Mouse (Mus musculus) layer of hippocampus, postnatal 10 days (tissue): Measurements from ENCODE around the gene Pgrmc2. TPM values are rescaled to one million over a fixed set of nuclear protein-coding genes. Genes with fewer than 3 reads are reported as not detected.

ENCODE experiments used
- DNase-seq, 2 experiments: peaks; one replicate each; pipeline ENCODE4 v3.0.0; 2021; ENCODE audit warnings: low spot score in 2 of 2
- long read RNA-seq: library from polyadenylated mRNA; stranded (forward); transcript quantifications from one replicate; pipeline ENCODE4 v2.0.0, GENCODE M21; 2023
- total RNA-seq, 2 experiments: library from RNA; stranded (reverse); gene quantifications; 2 replicates each; pipeline ENCODE4 v1.2.3; 2021

Gene Pgrmc2
- total RNA-seq: 10 to 100 TPM; 47.7 to 52.7 TPM
- long read RNA-seq, transcript Pgrmc2-201 (3 exons, 3,007 nt): major isoform, 55 of 64 reads
- long read RNA-seq, partial matches to known transcripts: 0 of 64 reads
- long read RNA-seq, other reads (novel, unspliced or antisense): 9 of 64 reads

GRCm38 (mm10) chr3:41082885-41083789 is at the start of gene Pgrmc2:
Gene Pgrmc2 (minus strand): TSS chr3:41083046.
- DNase-seq: peak; percentile 98 to 99

- DNase-seq: no peak
Measured at GRCm38 (mm10) chr3:41124000-41124294, 41.1 kb upstream of the Pgrmc2 start.

GRCm38 (mm10) chr3:41123190-41123999 is 40.5 kb upstream of the Pgrmc2 start:
- DNase-seq: peak; percentile 13 to 23

GRCm38 (mm10) chr3:41118173-41118572 is 35.3 kb upstream of the Pgrmc2 start:
- no peak for DNase-seq

- DNase-seq: no peak
Measured at GRCm38 (mm10) chr3:41117447-41117846, 34.6 kb upstream of the Pgrmc2 start.

- DNase-seq: no peak
Measured at GRCm38 (mm10) chr3:41113186-41113585, 30.3 kb upstream of the Pgrmc2 start.

- DNase-seq: no peak
Measured at GRCm38 (mm10) chr3:41108306-41108785, 25.5 kb upstream of the Pgrmc2 start.

GRCm38 (mm10) chr3:41107600-41108305 is 24.9 kb upstream of the Pgrmc2 start:
- DNase-seq: no peak

- no peak for DNase-seq
Measured at GRCm38 (mm10) chr3:41101905-41102304, 19.1 kb upstream of the Pgrmc2 start.

- DNase-seq: no peak
Measured at GRCm38 (mm10) chr3:41100157-41100556, 17.3 kb upstream of the Pgrmc2 start.

- no peak for DNase-seq
Measured at GRCm38 (mm10) chr3:41099672-41100071, 16.8 kb upstream of the Pgrmc2 start.

GRCm38 (mm10) chr3:41093210-41093609 is 10.4 kb upstream of the Pgrmc2 start:
- no peak for DNase-seq

GRCm38 (mm10) chr3:41092311-41092710 is 9.5 kb upstream of the Pgrmc2 start:
- DNase-seq: no peak

GRCm38 (mm10) chr3:41090839-41091238 is 8.0 kb upstream of the Pgrmc2 start:
- no peak for DNase-seq

GRCm38 (mm10) chr3:41087071-41087470 is 4.2 kb upstream of the Pgrmc2 start:
- no peak for DNase-seq

- no peak for DNase-seq
Measured at GRCm38 (mm10) chr3:41084421-41084820, 1.6 kb upstream of the Pgrmc2 start.

- DNase-seq: no peak
Measured at GRCm38 (mm10) chr3:41083790-41084112, 905 bp upstream of the Pgrmc2 start.

GRCm38 (mm10) chr3:41082520-41082884 is 344 bp downstream of the Pgrmc2 start:
- DNase-seq: no peak

GRCm38 (mm10) chr3:41081474-41082301 is 1.2 kb downstream of the Pgrmc2 start:
- DNase-seq: no peak

GRCm38 (mm10) chr3:41080724-41081123 is 2.1 kb downstream of the Pgrmc2 start:
- DNase-seq: no peak

GRCm38 (mm10) chr3:41078673-41079072 is 4.2 kb downstream of the Pgrmc2 start:
- no peak for DNase-seq
